Mouse (Mus musculus) urinary bladder, postnatal 14 days (tissue): Measurements from ENCODE around the gene Ppm1m.

ENCODE experiments used
- DNase-seq: peaks from one replicate; pipeline ENCODE4 v3.0.0; 2021; ENCODE audit warnings: low spot score

Ppm1m gene

DNA sequence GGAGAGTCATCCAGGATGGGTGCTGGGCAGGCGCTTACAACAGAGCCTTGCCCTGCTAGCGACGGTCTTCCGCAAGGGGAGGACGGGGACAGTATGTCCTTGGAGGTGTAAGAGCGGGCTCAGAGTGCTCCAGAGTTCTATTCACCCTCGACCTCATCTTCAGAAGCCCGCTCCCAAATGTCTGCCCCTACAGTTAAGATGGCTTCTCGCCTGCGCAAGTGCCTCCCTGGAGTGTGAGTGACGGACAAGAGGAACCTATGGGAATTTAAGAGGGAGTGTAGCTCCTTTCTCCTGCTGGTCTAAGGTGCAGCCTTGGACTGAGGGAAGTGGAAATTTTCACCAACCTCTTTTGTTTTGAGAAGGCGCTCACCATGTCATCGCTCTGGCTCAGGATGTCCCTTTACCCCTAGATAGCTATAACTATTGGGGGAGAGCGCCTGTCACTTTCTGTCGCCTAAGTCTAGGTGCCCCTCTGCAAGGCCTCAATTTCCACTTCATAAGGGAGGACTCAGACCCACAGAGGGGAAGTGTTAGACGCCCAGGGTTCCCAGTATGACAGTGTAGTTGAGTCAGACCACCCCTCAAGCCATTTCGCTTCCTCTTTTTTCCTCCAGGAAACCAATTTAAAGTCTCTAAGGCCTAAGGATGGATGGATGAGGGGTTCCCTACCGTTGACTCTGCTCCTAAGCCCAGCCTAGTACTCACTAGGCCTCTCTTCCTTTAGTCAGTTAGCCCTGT is at the start of gene Ppm1m:
Ppm1m (minus strand) TSS at position 212 of the 738 bp plus-strand sequence.
- no peak for DNase-seq

DNA sequence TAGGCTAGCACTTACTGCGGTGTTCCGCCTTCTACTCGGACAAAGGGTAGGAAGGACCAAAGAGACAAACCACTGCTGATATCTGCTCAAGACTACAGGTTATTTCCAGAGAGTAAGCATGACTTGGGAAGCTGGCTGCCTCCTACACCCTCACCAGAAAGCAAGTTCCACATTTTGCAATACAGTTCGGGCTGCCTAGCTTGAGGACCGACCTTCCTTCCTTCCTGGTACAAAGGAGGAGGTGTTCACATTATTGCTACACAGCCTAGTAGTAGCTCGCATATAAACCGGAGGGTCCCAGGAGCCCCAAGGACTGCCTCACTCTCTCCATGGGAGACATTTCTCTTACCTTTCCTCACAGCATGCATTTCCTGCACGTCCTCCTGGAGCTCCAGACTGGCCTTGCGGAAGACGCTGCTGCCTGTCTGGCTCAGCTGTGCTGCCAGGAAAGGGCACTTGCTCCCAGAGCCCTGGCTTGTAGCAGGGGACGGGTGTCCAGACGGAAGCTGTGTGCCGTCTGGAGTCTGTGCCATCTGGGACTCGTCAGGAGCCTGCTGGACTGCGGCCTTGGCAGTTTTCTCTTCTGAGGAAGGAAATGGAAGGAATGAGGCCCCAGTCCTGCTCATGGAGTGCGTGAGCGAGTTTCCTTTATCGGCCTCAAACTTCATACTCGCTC is 43.4 kb upstream of the Ppm1m start:
- DNase-seq: no peak

- DNase-seq: no peak
Measured at GRCm38 (mm10) chr9:106241541-106242164, 42.1 kb upstream of the Ppm1m start.

- no peak for DNase-seq
Measured at GRCm38 (mm10) chr9:106237878-106238277, 38.3 kb upstream of the Ppm1m start.

DNA sequence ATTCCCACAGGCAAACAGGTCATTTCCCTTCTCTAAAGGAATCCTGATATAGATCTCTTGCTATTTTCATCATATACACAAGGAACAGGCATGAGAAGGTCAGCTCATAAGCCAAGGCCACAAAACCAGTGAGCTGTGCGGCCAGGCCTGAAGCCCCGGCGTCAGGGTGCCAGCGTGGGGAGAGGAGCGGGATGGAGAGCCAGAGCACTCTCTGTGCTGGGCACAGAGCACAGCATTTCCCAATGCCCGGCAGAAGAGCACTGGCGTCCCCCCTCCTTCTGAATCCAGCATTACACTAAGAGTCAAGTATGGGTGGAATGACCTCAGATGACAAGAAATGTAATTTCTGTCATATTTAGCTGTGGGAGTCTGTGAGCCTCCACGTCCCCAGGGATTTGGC is 37.9 kb upstream of the Ppm1m start:
- no peak for DNase-seq

DNA sequence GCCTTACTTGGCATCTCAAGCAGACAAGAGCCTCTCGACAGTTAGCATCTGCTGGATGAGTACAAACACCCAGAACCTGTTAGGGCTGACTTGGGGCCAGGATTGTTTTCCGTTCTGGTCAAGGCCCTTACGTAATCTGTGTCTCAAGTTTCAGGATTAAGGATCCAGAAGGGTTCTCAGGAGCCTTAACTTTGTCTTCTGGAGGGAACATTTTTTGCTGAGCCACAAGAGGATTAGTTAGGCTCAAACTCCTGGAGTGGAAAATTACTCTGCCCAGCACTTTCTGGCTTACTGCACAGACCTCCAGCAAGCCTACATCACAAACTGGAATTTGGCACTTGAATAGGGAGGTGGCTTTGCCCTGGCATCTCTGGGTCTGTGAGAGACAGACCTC is 37.3 kb upstream of the Ppm1m start:
- DNase-seq: no peak

DNA sequence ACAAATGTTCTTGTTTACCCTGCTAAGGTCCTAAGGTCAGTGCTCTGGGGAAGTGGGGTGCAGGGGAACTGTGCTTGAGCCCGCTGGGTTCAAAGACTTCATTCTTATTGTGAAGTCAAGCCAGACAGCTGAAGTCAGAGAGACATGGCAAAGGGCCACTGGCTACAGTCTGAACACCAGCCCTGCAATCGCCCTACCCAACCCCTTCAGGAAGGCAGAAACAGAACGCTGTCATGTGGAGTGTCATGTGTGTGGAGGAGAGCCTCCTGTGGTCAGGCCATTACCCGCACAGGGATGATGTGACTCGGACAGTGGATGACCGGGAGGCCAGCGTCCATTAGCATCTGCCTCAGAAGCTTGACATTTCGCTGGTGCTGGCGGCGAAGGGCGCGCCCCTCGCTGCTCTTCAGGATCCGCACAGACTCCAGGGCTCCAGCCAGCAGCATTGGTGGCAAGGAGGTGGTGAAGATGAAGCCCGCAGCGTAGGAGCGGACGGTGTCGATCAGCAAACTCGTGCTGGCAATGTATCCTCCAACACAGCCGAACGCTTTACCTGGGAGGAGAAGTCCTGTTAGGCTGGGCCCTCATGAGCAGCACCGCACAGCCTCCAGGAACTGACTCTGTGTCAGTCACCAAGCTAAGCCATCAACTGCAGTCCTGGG is 36.7 kb upstream of the Ppm1m start:
- no peak for DNase-seq

- no peak for DNase-seq
Measured at GRCm38 (mm10) chr9:106235194-106235830, 35.8 kb upstream of the Ppm1m start.

GRCm38 (mm10) chr9:106233953-106234352 is 34.4 kb upstream of the Ppm1m start:
- no peak for DNase-seq

- DNase-seq: no peak
Measured at GRCm38 (mm10) chr9:106232956-106233355, 33.4 kb upstream of the Ppm1m start.

DNA sequence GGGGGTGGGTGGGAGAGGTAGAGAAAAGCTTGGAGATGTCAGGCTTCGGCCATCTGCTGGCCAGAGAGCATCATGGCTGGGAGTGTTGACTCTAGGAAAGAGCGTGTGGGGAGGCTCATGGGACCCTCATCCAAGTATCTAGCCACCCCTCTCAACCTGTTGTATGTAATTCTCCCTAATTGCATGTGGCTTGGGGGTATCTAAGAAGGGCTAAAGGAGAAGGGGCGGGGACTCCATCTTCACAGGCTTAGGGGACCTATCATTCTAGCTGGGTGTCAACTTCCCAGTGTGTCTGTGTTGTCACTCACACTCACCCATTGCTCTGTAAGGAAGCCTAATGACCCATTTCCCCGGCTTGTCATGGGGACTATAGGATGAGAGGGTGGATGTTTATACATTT is 32.3 kb upstream of the Ppm1m start:
- DNase-seq: no peak

DNA sequence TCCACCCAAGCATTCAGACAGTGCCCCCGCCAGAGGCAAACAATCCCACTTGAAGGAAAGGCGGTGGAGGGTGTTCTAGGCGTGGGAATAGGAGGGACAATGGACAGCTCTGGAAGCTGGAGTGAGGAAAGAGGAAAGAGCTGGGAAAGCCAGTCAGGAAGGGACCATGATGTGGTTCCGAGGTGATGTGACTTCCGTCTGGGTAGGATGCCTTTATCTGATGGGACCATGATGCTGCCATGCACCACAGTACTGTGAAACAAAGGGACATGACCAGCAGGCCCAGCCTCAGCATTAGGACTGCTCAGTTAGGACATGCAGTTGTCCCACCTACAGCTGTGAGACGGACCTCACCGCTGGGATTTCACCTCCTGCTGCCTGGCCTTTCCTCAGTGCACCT is 31.7 kb upstream of the Ppm1m start:
- no peak for DNase-seq

DNA sequence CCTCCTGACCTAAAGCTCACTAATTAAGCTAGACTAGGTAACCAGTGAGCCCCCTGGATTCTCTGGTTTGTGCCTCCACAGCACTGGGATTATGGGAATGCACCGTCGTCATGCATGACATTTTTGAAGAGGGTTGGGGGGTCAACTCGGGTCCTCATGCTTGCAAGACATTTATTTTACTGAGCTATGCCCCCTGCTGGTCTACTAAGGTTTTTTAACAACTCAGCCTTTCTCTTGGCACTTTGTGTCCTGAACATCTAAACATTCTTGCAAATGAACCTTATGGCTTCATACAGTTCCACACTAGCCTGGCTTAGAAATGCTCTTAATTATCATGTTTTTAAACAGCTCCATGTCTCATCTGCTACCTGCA is 31.2 kb upstream of the Ppm1m start:
- DNase-seq: no peak

DNA sequence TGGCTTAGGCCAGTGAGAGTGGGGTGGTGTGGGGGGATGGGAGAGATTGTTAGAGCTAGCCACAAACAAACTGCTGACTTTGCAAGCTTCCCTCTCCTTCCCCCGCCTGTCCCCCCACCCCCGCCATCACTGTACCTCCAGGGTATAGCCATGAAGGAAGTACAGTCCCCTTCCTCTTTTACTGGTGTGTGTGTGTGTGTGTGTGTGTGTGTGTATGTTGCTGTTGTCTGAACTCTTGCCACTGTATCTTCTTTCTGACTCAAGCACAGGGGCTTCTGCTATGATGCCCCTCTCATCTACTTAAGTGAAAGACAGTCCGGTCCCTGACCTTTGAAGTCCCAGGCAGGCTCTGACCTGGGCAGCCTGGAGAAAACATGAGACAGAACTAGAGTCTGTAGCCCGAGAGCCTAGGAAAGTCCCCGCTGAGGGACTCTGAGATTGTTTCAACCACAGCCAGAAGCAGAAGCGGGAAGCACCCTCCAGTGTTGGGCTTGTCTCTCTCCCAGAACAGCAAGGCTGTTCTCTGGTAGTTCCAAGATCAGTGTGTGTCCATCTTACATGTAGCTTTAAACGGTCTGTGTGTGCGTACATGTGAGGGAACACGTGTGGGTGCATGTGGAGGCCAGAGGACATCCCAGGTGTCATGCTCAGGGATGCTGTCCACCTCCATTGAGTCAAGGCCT is 30.6 kb upstream of the Ppm1m start:
- DNase-seq: no peak

DNA sequence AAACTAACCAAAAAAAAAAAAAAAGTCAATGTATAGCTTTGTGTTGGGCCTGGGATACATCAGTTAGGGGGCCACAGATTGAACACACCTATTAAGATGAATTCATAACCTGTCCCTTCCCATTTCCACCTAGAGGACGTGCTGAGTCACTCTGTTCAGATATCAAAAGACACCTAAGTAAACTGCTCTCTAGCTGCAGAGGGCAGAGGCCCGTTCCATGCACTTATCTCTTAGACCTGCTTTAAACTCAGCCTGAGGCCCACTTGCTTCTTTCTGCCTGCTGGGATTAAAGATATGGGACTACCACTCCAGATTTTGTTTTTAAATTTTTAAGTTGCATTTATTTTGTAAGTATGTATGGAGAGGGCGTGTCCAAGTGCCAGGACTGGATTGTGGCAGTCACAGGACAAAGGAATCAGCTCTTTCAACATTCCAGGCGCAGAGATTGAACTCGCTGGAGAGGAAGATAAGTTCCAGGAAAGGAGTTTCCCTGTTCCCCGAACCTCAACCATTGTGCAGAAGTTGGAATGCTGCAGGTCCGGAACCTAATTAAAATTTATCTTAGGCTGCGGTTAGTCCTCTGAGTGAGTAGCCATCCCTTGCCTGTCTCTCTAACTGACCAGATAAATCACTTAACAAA is 28.4 kb upstream of the Ppm1m start:
- no peak for DNase-seq

DNA sequence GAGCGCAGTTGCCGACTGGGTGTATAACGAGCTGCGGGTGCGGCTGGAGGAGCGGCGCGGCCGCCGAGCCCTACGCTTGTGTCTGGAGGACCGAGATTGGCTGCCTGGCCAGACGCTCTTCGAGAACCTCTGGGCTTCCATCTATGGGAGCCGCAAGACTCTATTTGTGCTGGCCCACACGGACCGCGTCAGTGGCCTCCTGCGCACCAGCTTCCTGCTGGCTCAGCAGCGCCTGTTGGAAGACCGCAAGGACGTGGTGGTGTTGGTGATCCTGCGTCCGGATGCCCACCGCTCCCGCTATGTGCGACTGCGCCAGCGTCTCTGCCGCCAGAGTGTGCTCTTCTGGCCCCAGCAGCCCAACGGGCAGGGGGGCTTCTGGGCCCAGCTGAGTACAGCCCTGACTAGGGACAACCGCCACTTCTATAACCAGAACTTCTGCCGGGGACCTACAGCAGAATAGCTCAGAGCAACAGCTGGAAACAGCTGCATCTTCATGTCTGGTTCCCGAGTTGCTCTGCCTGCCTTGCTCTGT is 26.7 kb upstream of the Ppm1m start:
- DNase-seq: peak; percentile 42

DNA sequence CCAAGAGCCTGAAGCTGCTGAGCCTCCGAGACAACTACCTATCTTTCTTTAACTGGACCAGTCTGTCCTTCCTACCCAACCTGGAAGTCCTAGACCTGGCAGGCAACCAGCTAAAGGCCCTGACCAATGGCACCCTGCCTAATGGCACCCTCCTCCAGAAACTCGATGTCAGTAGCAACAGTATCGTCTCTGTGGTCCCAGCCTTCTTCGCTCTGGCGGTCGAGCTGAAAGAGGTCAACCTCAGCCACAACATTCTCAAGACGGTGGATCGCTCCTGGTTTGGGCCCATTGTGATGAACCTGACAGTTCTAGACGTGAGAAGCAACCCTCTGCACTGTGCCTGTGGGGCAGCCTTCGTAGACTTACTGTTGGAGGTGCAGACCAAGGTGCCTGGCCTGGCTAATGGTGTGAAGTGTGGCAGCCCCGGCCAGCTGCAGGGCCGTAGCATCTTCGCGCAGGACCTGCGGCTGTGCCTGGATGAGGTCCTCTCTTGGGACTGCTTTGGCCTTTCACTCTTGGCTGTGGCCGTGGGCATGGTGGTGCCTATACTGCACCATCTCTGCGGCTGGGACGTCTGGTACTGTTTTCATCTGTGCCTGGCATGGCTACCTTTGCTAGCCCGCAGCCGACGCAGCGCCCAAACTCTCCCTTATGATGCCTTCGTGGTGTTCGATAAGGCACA is 26.1 kb upstream of the Ppm1m start:
- DNase-seq: no peak

GRCm38 (mm10) chr9:106222994-106223393 is 23.4 kb upstream of the Ppm1m start:
- no peak for DNase-seq

- DNase-seq: no peak
Measured at GRCm38 (mm10) chr9:106222261-106222851, 22.8 kb upstream of the Ppm1m start, which contains the start of gene Tlr9. TSS of gene Tlr9 (plus strand) at chr9:106222598.
